Mouse (Mus musculus) cerebellum, postnatal 36 days (tissue): ENCODE data around the gene Rbl2.

Experiments
- DNase-seq, 2 experiments: peaks; one replicate each; pipeline ENCODE4 v3.0.0; 2021 to 2022; ENCODE audit warnings: mixed read lengths in 2 of 2

The Rbl2 gene

DNA sequence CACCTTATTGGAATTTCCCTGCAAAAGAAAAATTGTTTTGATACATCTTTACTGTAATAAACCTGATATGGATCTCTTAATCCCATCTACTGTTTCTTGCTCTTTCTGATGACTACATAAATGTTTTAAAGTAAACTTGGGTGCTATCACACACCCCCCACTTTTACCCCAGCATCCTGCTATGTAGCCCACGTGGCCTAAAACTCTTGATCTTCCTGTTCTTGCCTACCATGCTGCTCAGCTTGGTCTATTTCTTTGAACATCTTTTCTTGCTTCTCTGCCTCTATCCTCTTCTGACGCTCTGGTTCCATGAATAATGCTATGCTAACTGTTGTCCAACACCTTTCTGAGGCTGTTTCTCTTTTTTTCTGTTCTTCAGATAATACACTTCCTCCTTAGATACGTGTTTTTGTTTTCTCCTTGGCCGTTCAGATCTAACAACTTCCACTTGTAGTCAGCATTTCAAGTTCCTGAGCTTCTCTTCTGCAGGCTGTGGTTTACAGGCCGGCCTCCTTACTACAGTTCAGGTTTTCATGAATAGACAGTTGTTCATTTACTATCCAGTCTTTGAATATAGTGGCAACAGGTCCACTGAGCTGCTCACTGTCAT lies 42.1 kb downstream of the Rbl2 start:
- no peak for DNase-seq

GRCm38 (mm10) chr8:91114428-91114827 lies 44.6 kb downstream of the Rbl2 start:
- DNase-seq: no peak

GRCm38 (mm10) chr8:91114910-91115309 lies 45.1 kb downstream of the Rbl2 start:
- no peak for DNase-seq

DNA sequence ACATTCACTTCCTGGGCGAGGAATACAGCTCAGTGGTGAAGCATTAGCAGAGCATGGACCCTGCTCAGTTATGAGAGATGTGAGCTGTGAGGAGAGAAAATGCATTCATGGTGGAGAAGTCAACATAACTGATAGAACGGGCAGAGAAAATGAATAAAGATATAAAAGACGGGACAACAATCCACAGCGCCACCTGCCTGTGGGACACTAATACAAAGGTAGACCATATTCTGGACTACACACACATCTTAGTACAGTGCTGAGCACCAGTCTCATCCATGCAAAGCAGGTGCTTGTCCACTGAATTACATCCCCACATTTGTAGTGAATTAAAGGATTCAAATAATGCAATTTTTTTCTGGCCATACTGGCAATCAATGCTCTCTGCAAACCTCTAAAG lies 47.7 kb downstream of the Rbl2 start:
- DNase-seq: no peak

DNA sequence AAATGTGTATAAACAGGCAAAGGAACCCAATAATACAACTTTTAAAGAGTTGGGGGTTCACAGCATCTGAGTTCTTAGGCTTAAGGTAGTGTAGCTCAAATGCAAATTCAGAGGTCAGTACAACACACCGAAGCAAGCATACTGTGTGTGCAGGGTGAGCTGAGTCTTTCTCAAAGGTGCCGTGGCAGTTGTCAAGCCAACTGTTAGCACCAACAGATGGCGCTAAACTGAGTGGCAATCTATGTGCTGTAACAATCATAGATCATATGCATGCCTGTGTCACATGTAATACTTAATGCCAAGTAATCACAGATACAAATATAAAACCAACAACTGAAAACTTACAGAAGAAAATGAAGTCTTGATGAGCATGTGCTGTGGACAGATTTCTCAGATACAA lies 48.3 kb downstream of the Rbl2 start:
- no peak for DNase-seq

- DNase-seq: no peak
These were observed 54.5 kb downstream of the Rbl2 start for GRCm38 (mm10) chr8:91124315-91124714.

DNA sequence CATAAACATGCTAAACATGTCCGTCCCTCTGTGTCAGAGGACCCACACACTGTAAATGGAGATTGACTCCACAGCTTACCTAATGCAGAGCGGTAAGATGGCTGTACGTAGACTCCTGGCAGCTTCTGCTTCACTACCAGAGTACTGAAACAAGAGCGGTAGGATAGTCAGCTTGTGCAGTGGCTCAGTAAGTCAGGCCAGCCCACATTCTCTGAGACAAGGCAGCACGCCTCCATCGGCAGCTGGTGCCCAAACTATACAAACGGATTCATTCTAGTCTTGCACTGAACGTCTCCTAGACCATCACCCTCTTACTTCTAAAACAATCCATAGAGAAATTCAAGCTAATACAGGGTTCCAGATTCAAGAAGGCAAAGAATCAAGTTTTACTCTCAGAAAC lies 56.9 kb downstream of the Rbl2 start:
- DNase-seq: no peak

- no peak for DNase-seq
These were observed 62.9 kb downstream of the Rbl2 start for GRCm38 (mm10) chr8:91132731-91133130.

DNA sequence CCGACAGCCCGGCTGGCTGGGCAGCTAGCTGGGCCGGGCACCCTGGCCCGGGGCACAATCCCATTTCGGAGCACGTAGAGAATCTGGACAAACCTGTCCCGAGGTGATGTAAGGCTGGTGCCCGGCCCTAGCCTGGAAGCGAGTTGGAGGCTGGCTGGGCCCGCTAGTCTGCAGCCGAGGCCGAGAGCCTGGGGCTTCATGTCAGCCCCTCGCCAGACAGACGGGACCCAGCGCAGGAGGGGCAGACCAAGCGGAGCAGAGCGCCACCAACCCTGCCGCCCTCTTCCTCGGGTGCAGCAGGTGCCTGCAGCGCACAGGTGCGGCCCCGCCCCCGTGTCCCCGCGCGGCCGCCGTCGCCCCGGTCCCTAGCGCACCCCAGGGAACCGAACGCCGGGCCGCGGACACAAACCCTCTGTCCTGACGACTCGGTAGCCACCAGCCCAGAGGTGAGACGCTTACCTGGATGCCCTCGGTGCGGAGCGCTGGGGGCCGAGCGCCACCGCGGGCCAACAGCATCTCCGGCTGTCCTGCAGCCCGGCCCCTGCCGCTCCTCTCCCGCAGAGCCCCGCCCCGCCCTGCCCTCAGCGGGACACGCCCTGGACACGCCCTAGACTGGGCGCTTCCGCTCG lies 63.7 kb downstream of the Rbl2 start:
- no peak for DNase-seq

DNA sequence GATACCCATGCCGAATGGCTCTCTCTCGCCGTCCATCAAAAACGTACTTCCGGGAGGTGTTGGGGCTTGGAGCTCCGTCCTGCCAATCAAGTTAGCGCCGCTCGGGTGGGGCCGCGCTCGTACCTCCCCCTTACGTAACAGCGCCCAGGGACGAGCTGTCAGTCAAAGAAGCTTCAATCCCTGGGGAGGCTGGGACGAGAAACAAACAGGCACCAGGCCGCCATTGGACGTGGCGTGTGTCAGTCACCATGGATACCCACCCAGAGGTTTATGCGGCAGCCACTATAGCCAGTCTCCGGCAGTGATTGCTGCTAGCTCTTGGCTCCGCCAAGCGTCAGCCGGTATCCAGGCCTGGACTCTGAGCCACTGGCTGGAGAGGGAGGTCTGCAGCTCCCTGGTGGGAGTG lies 64.2 kb downstream of the Rbl2 start:
- DNase-seq: peak; percentile 100

DNA sequence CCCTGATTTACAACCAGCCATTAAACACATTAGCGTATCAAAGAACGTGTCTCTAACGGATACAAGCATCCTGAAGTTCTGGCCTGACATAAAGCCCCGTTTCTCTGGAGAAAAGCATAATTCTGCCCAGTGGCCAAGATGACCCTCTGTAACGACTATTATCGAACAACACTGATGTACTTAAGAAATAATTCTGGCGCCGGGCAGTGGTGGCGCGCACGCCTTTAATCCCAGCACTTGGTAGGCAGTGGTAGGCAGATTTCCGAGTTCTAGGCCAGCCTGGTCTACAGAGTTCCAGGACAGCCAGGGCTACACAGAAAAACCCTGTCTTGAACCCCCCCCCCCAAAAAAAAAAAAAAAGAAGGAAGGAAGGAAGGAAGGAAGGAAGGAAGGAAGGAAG lies 64.8 kb downstream of the Rbl2 start:
- DNase-seq: peak; percentile 22 to 35

- DNase-seq: no peak
These were observed 65.7 kb downstream of the Rbl2 start for GRCm38 (mm10) chr8:91135308-91136181.

DNA sequence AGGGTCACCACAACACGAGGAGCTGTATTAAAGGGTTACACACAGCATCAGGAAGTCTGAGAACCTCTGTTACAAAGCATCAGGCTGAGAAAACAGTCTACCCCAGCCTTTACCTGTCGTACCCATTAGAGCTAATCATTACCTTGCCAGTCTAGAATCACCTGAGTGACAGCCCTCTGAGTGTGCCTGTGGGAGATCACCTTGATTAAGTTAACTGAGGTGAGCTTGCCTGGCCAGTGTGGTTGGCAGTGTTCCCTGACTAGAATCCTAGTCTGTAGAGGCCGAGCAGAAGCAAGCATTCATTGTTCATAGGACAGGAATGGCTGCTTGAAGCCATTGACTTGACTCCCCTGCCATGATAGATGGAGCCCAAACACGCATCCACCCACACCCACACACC lies 71.0 kb downstream of the Rbl2 start:
- no peak for DNase-seq

- DNase-seq: peak; percentile 35 to 60
These were observed 77.9 kb downstream of the Rbl2 start for GRCm38 (mm10) chr8:91147715-91148114.

GRCm38 (mm10) chr8:91148643-91149178 lies 78.9 kb downstream of the Rbl2 start:
- no peak for DNase-seq

DNA sequence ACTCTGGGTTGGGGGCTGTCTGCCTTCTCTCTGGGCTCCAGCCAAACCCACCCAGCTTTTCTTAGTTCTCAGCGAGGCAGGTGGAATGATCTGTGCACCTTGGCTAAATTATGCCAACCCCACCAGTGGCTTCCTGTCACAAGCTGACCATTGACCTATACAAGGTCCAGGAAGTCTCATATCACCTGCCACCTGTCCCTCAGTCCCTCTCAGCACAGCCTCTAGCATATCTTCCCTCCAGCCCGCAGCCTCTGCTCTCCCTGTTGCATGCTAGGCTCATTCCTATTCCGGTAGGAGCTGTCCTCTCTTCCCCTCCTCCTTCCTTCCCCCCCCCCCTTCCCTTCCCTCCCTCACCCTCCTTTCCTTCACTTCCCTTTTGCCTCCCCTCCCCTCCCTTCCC lies 79.4 kb downstream of the Rbl2 start:
- no peak for DNase-seq

DNA sequence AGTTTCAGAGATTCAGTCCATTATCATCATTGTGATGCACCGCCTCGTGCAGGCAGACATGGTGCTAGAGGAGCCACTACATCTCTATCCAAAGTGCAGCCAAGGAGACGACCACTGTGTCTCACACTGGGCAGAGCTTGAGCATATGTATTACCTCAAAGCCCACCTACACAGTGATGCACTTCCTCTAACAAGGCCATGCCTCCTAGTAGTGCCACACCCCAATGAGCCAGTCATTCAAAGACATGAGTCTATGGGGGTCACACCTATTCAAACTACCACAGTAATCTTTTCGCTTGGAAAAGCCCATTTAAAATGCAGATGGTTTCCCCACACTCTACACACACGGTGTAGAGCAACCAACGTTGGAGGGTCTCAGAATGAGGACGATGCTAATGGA lies 81.7 kb downstream of the Rbl2 start:
- DNase-seq: no peak

DNA sequence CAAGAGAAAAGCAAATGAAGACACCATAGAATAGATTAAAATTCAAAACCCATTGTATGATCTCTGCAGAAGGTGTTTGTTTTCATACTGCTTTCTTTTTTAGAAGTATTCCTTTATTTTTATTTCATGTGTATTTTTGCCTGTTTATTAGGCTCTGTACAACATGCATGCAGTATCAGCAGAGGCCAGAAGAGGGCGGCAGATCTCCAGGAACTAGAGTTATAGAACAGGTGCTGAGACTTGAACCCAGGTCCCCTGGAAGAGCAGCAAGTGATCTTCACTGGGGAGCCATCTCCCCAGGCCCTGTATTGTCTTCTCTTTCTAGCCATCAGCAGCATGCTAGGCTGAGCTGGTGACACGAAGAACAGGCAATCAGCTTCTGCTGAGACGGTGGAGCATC lies 84.0 kb downstream of the Rbl2 start:
- DNase-seq: no peak

GRCm38 (mm10) chr8:91154564-91154963 lies 84.7 kb downstream of the Rbl2 start:
- DNase-seq: no peak

GRCm38 (mm10) chr8:91158617-91159016 lies 88.8 kb downstream of the Rbl2 start:
- DNase-seq: no peak

DNA sequence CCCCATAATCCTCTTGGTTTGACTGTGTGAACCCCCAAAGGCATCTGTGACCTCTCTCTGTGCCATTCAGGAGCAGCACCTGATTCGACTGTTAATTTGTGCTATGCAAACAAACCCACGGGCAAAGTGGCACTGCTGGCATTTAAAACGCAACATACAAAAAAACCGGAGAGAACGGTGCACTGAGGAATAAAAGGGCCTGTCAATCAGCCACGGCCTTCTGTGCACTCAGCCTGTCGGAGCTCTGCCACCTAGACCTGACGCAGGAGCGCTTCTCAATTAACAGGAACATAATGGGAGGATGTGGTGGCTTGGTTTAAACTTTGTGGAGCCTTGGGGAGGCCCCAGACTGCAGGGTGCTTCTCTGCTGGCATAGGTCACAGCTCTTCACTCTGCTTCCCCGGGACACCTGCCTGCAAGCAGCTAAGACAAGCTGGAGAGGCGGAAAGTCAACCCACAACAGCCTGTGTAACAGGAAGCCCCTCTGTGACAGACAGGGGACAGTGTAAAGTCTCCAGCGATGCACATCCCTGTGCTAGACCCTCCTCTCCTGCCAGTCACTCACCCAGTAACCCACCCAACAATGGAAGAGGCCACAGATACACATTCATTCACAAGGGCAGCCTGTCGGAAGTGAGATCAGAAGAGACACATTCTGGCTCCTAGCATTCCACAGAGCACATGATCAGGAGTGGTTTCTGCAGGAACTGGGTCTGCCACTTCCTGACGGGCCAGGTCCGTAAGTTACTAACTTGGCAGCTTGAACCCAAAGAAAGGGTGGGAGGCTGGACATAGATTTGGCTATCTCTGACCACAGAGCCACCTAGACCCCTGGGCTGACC lies 90.3 kb downstream of the Rbl2 start:
- DNase-seq: no peak

DNA sequence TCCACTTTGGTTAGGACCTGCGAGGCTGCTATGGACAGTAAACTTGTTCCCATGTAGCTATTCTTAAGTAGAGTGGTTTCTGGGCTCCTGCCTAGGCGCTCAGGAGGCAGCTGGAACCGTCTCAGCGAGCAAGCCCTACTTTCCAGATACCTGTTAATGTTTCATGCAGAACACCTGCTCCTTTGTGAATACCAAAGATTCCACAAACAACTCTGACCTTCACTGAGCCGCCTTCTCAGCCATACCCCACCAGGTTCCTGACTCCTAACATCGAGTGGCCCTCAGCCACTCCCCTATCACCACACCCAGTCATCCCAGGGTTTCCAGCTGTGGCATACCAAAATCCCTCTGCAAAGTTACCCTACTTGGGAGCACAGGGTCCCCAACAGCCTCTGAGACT lies 100.3 kb downstream of the Rbl2 start:
- no peak for DNase-seq

DNA sequence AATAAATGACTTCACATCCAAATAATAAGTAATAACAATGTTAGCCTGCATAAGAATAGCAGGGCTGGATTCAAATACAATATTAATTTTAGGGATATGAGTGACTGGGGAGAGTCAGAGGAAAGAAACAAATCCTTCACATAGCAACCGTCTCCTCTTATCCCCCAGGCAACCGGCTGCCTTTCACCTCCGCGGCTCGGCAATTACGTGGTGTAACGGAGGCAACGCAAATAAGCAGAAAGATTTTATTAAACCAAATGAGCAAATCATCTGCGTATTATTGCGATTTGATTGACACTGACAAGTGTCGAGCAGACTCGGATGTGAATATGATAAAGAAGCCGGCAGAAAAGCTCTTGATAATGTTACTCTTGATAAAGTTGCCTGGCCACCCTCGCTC lies 101.1 kb downstream of the Rbl2 start:
- DNase-seq: no peak
